22 mouse cellular contexts compared by ENCODE assay signal in the genomic region with DNA sequence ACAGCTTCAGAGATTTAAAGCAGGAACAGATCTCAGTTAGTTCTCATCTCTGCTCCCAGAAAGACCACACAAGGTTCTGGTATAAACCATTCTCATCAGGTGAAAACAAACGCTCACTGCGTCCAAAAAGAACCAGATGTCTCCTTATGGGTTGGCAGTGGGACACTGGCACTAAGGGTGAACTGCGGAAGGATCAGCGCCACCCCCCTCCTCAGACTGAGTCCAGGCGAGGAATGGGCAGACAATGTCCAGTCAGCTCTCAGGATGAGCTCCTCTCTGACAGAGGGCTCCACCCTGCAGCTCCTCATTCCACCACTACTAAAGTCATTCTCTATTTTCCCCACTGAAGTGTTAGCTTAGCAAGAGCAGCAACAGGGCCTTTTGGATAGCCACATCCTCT.
"Had no signal": no experiment of that assay in that cellular context is flagged by ENCODE, and none has a peak within 500 bp of the region (broad histone marks: within the 10 kb centered on the region; RNA-seq: fewer than 3 reads in every experiment).

No protein-coding gene starts in this region.

- DNase-seq: cerebellum, adult 2 months; cerebellum, adult 8-10 months; cerebellum, adult 9-10 months; cerebellum, adult 9-11 months; cerebellum, postnatal 25 days; cerebellum, postnatal 36 days; forebrain, postnatal 0 days; gastrocnemius, adult 2 months; gastrocnemius, postnatal 10 days; heart, adult 11 months; heart, adult 2 months had no signal

- H3K9me3 ChIP-seq: embryonic facial prominence, embryonic 10.5 days; embryonic facial prominence, embryonic 12.5 days; embryonic facial prominence, embryonic 13.5 days; embryonic facial prominence, embryonic 15.5 days; forebrain, embryonic 10.5 days; forebrain, embryonic 12.5 days; forebrain, embryonic 13.5 days; forebrain, embryonic 15.5 days had no signal

- H3K9ac ChIP-seq: embryonic facial prominence, embryonic 12.5 days; embryonic facial prominence, embryonic 13.5 days; embryonic facial prominence, embryonic 15.5 days; forebrain, embryonic 12.5 days; forebrain, embryonic 13.5 days; forebrain, embryonic 15.5 days; forebrain, postnatal 0 days had no signal

- H3K4me3 ChIP-seq: embryonic facial prominence, embryonic 10.5 days; embryonic facial prominence, embryonic 12.5 days; embryonic facial prominence, embryonic 13.5 days; embryonic facial prominence, embryonic 15.5 days; erythroblast, embryonic 14.5 days; forebrain, embryonic 10.5 days; forebrain, embryonic 12.5 days; forebrain, embryonic 13.5 days; forebrain, embryonic 15.5 days; gastrocnemius, adult 2 months; heart, adult 2 months had no signal

- ATAC-seq: forebrain, embryonic 13.5 days; forebrain, embryonic 14.5 days; forebrain, embryonic 15.5 days; forebrain, embryonic 16.5 days; forebrain, postnatal 0 days had no signal

- H3K4me2 ChIP-seq: embryonic facial prominence, embryonic 12.5 days; embryonic facial prominence, embryonic 13.5 days; embryonic facial prominence, embryonic 15.5 days; forebrain, embryonic 12.5 days; forebrain, embryonic 13.5 days; forebrain, embryonic 15.5 days had no signal

- H3K36me3 ChIP-seq: embryonic facial prominence, embryonic 10.5 days; embryonic facial prominence, embryonic 12.5 days; embryonic facial prominence, embryonic 13.5 days; embryonic facial prominence, embryonic 15.5 days; forebrain, embryonic 10.5 days; forebrain, embryonic 12.5 days; forebrain, embryonic 15.5 days had no signal

- H3K27ac ChIP-seq: embryonic facial prominence, embryonic 10.5 days; embryonic facial prominence, embryonic 12.5 days; embryonic facial prominence, embryonic 13.5 days; embryonic facial prominence, embryonic 15.5 days; forebrain, embryonic 10.5 days; forebrain, embryonic 12.5 days; forebrain, embryonic 13.5 days; forebrain, embryonic 15.5 days; gastrocnemius, adult 2 months; heart, adult 2 months had no signal

- H3K27me3 ChIP-seq: forebrain, embryonic 15.5 days had no signal
